Mouse (Mus musculus) ovary, adult 18-20 months (tissue): ENCODE data around the gene Gm21974.
"Not testable (repeated sequence)": the region's sequence is repeated elsewhere in the genome, so short reads cannot be mapped to it uniquely, and the experiment has no call there.

Experiments used
- DNase-seq: peaks from one replicate; pipeline ENCODE4 v3.0.0; 2022; ENCODE audit warnings: low spot score, mixed read lengths

Gene Gm21974

GRCm38 (mm10) chr7:127895442-127895841, at the start of gene Gm21974, which contains the start of gene Vkorc1:
Gm21974 (minus strand) TSS chr7:127895454.
Vkorc1 (minus strand) TSS chr7:127895617.
- peak; percentile 96 for DNase-seq

DNA sequence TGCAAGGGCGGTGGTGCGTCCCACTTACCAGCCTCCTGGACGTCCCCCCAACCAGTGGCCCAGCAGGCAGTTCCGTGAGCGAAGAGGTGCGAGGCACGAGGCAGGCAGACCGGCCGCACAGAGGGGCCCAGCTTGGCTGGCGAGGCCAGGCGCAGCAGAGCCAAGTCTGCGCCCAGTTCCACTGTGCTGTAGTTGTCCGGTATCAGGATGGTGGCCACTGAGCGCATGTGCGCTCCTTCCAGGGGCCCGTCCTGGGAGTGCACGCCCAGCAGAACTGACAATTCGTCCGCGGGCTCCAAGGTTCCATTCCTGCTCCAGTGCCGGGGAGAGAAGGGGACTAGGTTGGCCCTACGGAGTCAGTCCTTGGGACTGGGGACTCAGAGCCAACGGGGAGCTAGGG, 49.4 kb upstream of the Gm21974 start:
- no peak for DNase-seq

GRCm38 (mm10) chr7:127942097-127942496, 46.8 kb upstream of the Gm21974 start:
- not testable (repeated sequence) for DNase-seq

- DNase-seq = no peak
These were observed 41.1 kb upstream of the Gm21974 start for GRCm38 (mm10) chr7:127936216-127936884.

DNA sequence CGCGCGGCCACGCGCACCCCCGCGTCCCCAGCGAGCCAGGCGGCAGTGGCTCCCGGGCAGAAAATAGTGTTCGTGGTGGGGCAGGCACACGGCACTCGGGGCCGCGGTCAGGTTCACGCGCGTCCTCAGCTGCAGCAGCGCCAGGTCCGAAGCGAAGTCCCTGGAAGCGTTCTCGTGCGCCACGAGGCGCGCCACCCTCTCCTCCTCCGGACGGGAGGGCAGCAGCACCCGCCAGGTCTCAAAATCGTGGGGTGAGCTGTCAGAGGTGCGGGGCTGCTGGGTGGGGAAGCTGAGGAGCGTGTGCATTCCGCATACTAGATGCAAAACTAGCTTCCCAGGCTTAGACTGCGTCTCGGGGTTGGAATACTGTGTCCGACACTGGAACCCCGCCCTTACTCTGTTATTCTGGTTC, 40.5 kb upstream of the Gm21974 start:
- no peak for DNase-seq

GRCm38 (mm10) chr7:127935028-127935722, 39.9 kb upstream of the Gm21974 start:
- peak; percentile 94 for DNase-seq

DNA sequence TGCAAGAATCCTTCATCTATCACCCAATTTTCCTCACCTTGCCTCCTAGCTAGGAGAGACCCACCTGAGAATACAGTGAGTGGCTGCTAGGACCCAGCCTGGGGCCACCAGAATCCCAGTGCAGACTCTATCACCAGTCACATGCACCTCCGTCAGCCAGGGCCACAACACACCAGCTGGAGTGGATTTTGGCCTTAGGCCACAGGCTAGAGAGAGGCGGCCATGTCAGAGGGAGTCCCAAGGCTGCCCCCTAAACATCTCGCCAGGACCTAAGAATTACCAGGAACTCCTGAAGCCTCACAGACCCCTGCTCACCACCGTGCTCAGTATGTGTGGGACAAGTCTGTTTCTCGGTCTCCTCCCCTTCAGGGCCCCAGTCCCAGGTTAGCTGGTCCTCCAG, 38.8 kb upstream of the Gm21974 start:
- DNase-seq = no peak

DNA sequence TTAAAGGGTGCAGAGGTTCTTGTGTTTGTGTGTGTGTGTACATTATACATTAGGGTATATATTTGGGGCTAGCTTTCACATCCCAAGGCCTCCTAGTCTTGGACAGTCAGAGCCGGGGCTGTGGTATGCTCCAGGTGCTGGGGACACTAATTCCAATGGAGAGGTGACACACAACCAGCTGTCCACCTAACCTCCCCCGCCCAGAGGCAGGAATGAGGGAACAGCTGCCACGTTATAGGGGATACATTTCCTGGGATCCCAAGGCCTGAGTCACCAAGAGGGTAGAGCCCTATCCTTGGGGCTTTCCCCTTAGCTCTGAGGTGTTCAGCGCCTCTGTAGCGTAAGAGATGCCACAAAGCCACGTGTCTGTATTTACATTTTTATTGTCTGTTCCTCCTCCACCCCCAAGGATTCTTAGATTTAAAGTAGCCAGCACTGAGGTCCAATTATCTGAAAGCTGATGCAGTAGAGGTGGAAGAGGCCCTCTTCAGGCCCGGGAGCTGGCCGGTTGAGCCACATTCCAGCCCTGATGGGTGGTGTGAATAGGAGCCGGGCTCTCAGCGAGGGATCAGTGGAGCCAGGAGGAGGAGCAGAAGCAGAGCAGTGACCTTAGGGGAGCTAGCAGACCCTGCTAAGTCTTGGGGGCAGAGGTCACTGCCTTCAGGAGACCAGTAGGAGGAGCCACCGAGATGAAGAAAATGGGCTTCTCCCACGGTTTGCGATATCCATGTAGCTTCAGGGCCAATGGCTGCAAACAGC, 37.2 kb upstream of the Gm21974 start:
- no peak for DNase-seq

- peak; percentile 28 for DNase-seq
These were observed 36.3 kb upstream of the Gm21974 start for GRCm38 (mm10) chr7:127931351-127932135.

- DNase-seq = no peak
These were observed 35.4 kb upstream of the Gm21974 start for GRCm38 (mm10) chr7:127930636-127931035.

DNA sequence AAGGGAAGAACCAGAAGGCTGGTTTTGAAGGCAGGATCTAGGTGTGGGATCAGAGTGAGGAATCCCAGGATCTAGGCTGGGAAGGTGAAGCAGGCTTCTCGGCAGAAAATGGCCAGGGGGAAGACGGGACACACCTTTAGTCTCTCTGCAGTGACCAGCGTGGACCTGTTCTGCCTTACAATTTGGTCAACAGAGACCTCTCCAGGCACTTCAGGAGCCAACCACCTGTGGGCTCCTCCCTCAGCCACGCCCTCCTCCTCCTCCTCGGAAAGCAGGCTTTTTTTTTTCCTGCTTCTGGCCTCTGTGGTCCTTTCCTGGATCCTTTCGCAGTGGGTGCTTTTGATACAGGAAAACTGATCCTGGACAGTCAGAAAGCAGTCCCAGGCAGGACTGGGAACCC, 34.7 kb upstream of the Gm21974 start, which contains the start of gene Prss8:
Gene Prss8 (minus strand): TSS at position 182 of the 400 bp plus-strand sequence.
- DNase-seq = peak; percentile 40

GRCm38 (mm10) chr7:127928596-127928995, 33.3 kb upstream of the Gm21974 start:
- no peak for DNase-seq

GRCm38 (mm10) chr7:127927726-127928125, 32.5 kb upstream of the Gm21974 start:
- DNase-seq = no peak

DNA sequence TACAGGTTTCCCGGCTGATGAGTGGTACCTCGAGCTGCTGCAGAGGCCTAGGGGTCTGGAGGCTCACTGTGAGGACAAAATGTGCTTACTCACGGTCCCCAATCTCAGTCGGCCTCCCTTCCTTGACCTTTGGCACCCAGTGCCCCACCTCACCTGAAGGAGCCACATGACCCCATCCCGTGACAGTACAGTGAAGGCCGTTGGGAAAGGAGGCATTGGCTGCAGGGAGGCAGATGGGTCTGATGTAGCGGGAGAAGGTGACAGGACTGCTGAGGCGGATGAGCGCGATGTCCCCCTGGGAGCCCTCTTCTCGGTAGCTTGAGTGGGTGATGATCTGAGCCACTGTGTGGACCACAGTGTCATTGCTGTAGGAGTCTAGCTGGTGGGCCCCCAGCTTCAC, 31.6 kb upstream of the Gm21974 start:
- DNase-seq = no peak

DNA sequence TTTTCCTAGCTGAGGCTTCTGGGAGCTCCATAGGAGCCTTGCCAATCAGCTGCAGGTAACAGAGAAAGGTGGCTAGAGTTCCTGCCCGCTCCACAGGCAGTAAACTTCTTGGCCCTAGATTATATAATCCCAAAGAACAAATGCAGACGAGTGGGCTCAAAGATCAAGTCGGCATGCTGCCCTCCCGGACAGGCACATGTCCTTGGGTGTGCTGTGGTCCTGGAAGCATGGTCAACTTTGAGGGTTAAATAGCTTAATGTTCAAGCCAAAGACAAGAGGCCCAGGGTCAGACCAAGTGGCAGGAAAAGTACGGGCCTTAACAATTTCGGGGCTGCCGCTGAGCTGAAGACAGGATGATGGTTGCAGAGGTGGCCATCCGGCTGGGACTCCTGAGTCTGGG, 30.8 kb upstream of the Gm21974 start:
- no peak for DNase-seq

- no peak for DNase-seq
These were observed 30.0 kb upstream of the Gm21974 start for GRCm38 (mm10) chr7:127925252-127925651.

- DNase-seq = no peak
These were observed 28.5 kb upstream of the Gm21974 start for GRCm38 (mm10) chr7:127923714-127924113.

DNA sequence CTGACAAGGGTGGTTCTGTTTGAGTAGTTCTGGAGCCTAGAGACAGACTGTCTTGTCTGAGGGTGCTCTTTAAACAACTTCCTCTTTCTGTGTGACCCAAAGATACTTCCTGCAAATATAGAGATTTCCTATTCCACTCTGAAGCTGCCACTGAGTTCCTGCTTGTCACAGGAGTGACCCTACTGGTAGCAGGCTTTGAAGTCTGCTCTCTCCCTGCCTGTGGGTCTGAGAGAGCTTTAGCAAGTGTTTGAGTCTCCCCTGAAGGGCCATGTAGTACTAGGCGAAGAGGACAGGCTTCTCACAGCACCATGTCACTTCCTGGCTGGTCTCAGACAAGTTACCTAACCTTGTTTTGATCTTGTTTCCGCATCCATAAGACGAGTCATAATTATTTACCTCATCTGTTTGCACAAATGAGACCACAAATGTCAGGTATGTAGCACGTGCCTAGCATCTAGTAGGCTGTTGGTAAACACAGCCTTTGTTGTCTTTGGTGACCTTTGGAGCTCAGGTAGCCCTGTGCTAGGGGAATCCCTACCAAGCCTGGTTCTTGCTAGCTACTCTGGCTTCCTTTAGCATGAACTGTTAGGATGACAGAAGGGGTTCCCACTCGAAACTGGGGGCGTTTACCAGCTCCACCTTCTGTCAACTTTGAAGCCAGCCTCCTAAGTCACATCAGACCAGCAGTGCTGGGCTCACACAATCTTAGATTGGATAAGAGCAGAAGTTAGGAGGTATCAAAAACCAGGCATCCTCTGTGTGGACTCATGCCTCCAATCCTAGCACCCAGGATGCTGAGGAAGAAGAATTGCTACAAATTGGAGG, 27.4 kb upstream of the Gm21974 start:
- DNase-seq = no peak

- no peak for DNase-seq
These were observed 26.3 kb upstream of the Gm21974 start for GRCm38 (mm10) chr7:127921516-127921915.

GRCm38 (mm10) chr7:127919290-127919689, 24.0 kb upstream of the Gm21974 start:
- DNase-seq = no peak

GRCm38 (mm10) chr7:127918203-127918602, 22.9 kb upstream of the Gm21974 start:
- DNase-seq = no peak
